Mouse (Mus musculus): ENCODE data around the gene Zcchc8. TPM values are rescaled to one million over a fixed set of nuclear protein-coding genes. Genes with fewer than 3 reads are reported as not detected.

Gene Zcchc8
- total and polyA plus RNA-seq, 3 experiments, result 21.3 to 43.1 (median 40.6) TPM

Other genes starting within 250 kb of the Zcchc8 start
- gene Lrrc43, start 231.8 kb downstream of the Zcchc8 start, total RNA-seq (2021), result not detected
- not detected in 2 replicates for gene Lrrc43, start 231.8 kb downstream of the Zcchc8 start, polyA plus RNA-seq (2012; rRNA removed)
- gene Il31, start 231.6 kb downstream of the Zcchc8 start, total RNA-seq (2021), result not detected
- not detected in 2 replicates for gene Il31, start 231.6 kb downstream of the Zcchc8 start, polyA plus RNA-seq (2012; rRNA removed)
- under 1 TPM in 1 of 2 experiments, not detected in 1; 0.93 TPM for gene B3gnt4, start 210.6 kb downstream of the Zcchc8 start, total RNA-seq (2021)
- gene B3gnt4, start 210.6 kb downstream of the Zcchc8 start, polyA plus RNA-seq (2012; rRNA removed), result 0.18 and 0.56 TPM in 2 replicates
- 10 to 100 TPM; 75.9 to 96.1 TPM for gene Diablo, start 196.9 kb downstream of the Zcchc8 start, total RNA-seq (2021)
- gene Diablo, start 196.9 kb downstream of the Zcchc8 start, polyA plus RNA-seq (2012; rRNA removed), result 64.6 and 87.2 TPM in 2 replicates
- gene Gm49027, start 195.6 kb downstream of the Zcchc8 start, total RNA-seq (2021), result 10 to 100 TPM in 1 of 2 experiments, 1 to 10 TPM in 1; 4.5 to 10.2 TPM
- gene Gm49027, start 195.6 kb downstream of the Zcchc8 start, polyA plus RNA-seq (2012; rRNA removed), result 43.0 and 69.6 TPM in 2 replicates
- 10 to 100 TPM; 37.9 to 50.1 TPM for gene Vps33a, start 148.1 kb downstream of the Zcchc8 start, total RNA-seq (2021)
- gene Vps33a, start 148.1 kb downstream of the Zcchc8 start, polyA plus RNA-seq (2012; rRNA removed), result 10.7 and 12.5 TPM in 2 replicates
- gene Clip1, start 36.5 kb downstream of the Zcchc8 start, total RNA-seq (2021), result 10 to 100 TPM; 82.3 TPM
- 19.4 and 32.0 TPM in 2 replicates for gene Clip1, start 36.5 kb downstream of the Zcchc8 start, polyA plus RNA-seq (2012; rRNA removed)
- gene Rsrc2, start 28.3 kb upstream of the Zcchc8 start, total RNA-seq (2021), result 10 to 100 TPM; 60.9 to 83.0 TPM
- 5.0 and 5.2 TPM in 2 replicates for gene Rsrc2, start 28.3 kb upstream of the Zcchc8 start, polyA plus RNA-seq (2012; rRNA removed)
- under 1 TPM; 0.38 to 0.61 TPM for gene Kntc1, start 28.6 kb upstream of the Zcchc8 start, total RNA-seq (2021)
- 0.30 and 0.90 TPM in 2 replicates for gene Kntc1, start 28.6 kb upstream of the Zcchc8 start, polyA plus RNA-seq (2012; rRNA removed)
- 1 to 10 TPM; 2.1 to 7.9 TPM for gene Hcar2, start 144.4 kb upstream of the Zcchc8 start, total RNA-seq (2021)
- gene Hcar2, start 144.4 kb upstream of the Zcchc8 start, polyA plus RNA-seq (2012; rRNA removed), result 2.8 and 8.9 TPM in 2 replicates
- 10 to 100 TPM in 1 of 2 experiments, 1 to 10 TPM in 1; 6.1 to 26.6 TPM for gene Hcar1, start 158.9 kb upstream of the Zcchc8 start, total RNA-seq (2021)
- gene Hcar1, start 158.9 kb upstream of the Zcchc8 start, polyA plus RNA-seq (2012; rRNA removed), result 13.9 and 25.3 TPM in 2 replicates
- gene Denr, start 186.1 kb upstream of the Zcchc8 start, total RNA-seq (2021), result 10 to 100 TPM; 80.5 to 93.0 TPM
- gene Denr, start 186.1 kb upstream of the Zcchc8 start, polyA plus RNA-seq (2012; rRNA removed), result 7.8 and 10.7 TPM in 2 replicates
- 1 to 10 TPM; 1.9 to 2.0 TPM for gene Gm43518, start 206.3 kb upstream of the Zcchc8 start, total RNA-seq (2021)
- gene Gm43518, start 206.3 kb upstream of the Zcchc8 start, polyA plus RNA-seq (2012; rRNA removed), result not detected in 2 replicates
- gene Ccdc62, start 209.6 kb upstream of the Zcchc8 start, total RNA-seq (2021), result 1 to 10 TPM; 2.4 to 5.7 TPM
- 2.4 and 3.2 TPM in 2 replicates for gene Ccdc62, start 209.6 kb upstream of the Zcchc8 start, polyA plus RNA-seq (2012; rRNA removed)